Mouse (Mus musculus): ENCODE measurements around the gene Cd81. TPM values are rescaled to one million over a fixed set of nuclear protein-coding genes. Genes with fewer than 3 reads are reported as not detected.

Cd81 gene
- total RNA-seq, 2 experiments from 2014 or later: 659 to 670 TPM

DNA sequence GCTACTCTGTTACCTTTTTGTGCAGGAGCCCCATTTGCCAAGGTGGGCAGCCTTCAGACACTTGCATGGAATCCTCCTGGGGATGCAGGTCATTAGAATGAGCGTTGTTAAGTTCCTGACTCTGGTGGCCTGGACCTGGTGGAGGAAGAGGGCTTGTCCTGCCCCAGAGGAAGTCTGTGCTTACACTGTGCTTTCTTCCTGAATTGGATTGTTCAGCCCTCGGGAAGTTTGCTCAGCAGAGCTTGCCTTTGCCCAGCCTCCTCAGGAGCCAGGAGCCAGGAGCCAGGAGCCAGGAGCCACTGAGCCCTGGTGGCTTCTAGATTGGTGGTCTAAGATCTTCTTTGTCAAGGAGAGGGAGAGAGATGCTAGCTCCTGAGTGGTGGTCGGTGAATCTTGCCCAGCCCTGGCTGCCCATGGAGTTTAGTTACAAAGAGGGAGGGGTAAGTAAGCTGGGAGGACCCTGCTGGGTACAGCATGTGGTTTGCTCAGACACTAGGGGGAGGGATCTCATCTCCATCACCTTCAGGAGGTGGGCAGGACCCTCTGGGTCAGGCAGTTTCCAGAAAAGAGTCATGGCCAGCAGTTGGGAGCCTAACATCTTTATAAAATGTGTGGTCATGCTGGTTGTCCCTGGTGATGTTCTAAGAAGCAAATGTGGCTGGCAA is 56.6 kb downstream of the Cd81 start:
- no peak for DNase-seq (ENCODE audit: low spot score in 2 of 2)

DNA sequence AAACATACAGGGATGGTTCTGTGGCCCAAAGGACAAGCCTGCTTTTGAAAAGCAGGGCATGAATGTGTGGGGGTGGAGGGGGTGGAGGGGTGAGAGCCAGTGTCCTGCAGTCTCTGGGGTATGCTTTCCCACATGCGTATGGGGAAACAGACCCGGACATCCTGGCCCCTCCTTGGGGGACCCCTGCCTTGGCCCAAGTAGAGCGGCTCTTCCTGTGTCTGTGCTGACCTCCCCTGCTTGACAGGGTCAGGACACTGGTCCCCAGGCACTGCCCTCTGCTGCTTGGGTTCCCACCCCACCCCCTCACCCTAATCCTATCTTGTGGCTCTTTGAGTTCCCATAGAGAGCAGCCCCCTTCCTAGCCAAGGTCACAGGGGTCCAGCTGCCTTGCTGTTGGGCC is 57.2 kb downstream of the Cd81 start:
- no peak for DNase-seq (ENCODE audit: low spot score in 2 of 2)

DNA sequence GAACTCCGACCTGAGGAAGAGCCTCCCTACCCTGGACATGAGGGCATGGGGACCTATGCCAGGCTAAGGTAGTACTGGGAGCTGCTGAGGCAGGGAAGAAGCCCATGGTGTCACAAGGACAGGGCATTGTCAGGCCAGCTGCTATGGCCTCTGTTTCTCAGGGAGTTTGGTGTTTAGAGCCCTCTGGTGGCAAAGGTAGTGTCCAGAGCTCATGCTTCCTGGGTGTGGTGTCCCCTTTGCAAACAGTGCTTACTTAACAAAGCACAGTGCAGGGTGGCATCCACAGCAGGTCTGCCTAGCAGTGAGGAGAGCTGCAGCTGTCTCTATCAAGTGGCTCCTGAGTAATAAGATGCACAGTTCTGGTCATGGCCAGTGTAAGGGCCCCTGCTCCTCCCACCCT is 58.3 kb downstream of the Cd81 start:
- DNase-seq (ENCODE audit: low spot score in 2 of 2): no peak

DNA sequence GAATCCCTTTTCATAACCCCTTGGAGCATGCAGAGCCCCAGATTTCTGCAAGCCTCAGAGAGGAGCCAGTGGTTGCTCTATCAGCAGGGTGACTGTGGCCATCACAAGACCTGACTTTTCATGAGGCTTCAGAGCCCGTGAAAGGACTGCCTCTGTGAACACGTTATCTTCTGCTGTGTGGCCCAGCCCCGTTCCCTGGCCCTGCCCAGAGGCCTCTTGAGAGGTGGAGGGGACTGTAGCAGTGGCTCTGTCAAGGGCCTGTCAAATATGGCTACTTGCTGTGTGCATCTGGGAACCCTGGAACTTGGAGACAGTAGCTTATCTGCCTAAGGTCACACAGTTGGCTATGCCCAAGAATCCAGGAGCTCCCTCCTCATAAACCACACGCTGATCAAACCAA is 59.2 kb downstream of the Cd81 start:
- DNase-seq (ENCODE audit: low spot score in 2 of 2): no peak

DNA sequence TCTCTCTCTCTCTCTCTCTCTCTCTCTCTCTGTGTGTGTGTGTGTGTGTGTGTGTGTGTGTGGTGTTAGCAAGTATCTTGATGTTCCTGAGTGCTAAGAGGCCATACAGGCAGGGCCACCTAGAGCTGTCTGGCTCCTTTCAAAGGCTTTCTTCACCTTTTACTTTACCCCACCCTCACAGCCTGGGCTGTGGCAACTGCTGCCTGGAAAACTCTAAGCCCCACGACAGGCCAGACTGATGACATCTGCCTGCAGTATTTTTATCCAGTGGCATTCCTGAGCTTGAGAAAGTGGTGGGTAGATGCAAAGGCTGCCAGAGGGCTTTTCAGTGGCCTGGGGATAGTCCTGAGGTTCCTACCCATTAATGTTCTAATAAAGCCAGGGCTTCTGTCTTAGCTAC is 59.9 kb downstream of the Cd81 start:
- no peak for DNase-seq (ENCODE audit: low spot score in 2 of 2)

DNA sequence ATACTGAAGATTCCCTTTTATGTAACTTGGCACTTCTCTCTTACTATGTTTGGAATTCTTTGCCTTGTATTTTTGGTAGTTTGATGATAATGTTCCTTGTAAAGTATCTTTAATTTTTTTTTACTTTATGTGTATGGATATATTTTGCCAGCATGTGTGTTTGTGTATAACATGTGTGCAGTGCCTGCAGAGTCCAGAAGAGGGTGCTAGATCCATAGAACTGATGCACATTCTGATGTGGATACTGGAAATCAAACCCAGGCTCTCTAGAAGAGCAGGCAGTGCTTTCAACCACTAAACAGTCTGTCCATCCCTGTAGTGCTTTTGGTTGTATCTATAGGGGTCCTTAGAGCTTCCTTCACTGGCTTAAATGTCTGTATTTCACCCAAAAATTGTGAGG is 62.2 kb downstream of the Cd81 start:
- DNase-seq (ENCODE audit: low spot score in 2 of 2): no peak

DNA sequence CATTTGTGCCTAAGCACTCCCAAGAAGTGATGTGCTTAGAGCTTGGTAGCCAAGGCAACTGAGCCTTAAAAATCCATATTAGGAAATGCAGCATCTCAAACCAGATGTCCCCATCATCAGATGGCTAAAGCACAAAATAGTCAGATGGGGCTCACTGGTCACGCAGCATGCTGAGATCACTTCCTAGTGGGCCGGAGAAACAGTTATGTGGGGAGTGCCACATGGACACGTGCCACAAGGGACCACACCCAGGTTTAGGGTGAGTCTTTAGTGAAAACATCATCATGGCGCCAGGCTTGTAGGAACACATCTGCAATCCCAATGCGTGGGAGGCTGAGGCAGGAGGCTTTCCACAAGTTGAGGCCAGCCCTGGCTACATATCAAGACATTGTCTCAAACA is 64.0 kb downstream of the Cd81 start:
- no peak for DNase-seq (ENCODE audit: low spot score in 2 of 2)

Other genes with a start within 250 kb of the Cd81 start
- gene Th, start 121.6 kb upstream of the Cd81 start, total RNA-seq (2021): 100 to 1,000 TPM; 528 to 536 TPM
- under 1 TPM; 0.36 to 0.96 TPM for gene Ascl2, start 83.5 kb upstream of the Cd81 start, total RNA-seq (2021)
- 1 to 10 TPM; 1.5 to 2.6 TPM for gene Tspan32, start 47.7 kb upstream of the Cd81 start, total RNA-seq (2021)
- 10 to 100 TPM; 40.1 to 42.4 TPM for gene Tssc4, start 16.5 kb downstream of the Cd81 start, total RNA-seq (2021)
- gene Trpm5, start 41.9 kb downstream of the Cd81 start, total RNA-seq (2021): 1 to 10 TPM; 5.2 to 6.0 TPM
- 1 to 10 TPM; 3.4 to 5.6 TPM for gene Kcnq1, start 53.6 kb downstream of the Cd81 start, total RNA-seq (2021)